Mouse (Mus musculus) c-Kit-positive CD71-positive TER-119-negative erythroid progenitor cells, embryonic 14.5 days (primary cell): ENCODE measurements around the gene Zbtb39.

ENCODE experiments used
- DNase-seq: peaks from one replicate; pipeline ENCODE4 v3.0.0-alpha.2; 2013; ENCODE audit warnings: low read depth

Zbtb39 gene

GRCm38 (mm10) chr10:127739083-127739660, at the start of gene Zbtb39:
Gene Zbtb39 (plus strand): TSS chr10:127739538.
- DNase-seq, result no peak

DNA sequence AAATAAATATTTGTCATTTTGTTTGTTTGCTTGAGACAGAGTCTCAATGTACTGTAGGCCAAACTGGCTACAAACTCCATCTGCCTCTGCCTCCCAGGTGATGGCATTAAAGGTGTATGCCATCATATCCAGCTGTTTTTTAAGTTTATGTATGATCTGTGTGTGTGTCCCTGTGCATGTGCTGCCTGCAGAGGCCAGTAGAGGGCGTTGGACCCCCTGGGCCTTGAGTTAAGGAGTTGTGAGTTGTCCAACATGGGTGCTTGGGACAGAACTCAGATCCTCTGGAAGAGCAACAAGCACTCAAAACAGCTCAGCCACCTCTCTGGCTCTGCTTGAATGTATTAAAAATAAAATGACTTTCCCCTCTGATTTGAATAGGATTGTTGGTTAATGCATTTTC, 48.3 kb upstream of the Zbtb39 start:
- no peak for DNase-seq

DNA sequence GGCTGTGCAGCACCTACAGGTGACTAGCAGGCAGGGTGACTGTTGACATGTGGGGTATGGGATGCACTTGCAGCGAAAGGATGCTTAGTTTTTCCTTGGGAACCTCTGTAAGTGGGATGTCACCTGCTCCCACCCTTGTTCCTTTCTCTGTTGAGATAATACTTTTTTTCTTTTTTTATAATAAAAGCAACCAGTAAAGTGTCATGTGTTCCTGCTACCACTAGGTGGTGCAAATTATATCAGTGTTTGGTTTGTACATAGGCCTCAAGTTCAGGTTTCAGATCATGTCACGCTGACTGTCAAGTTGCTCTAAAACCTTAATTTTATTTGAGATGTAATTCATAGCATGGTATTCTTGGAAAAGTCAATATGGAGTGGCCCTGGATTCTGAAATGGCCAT, 44.7 kb upstream of the Zbtb39 start:
- peak; percentile 36 for DNase-seq

GRCm38 (mm10) chr10:127695775-127696174, 43.6 kb upstream of the Zbtb39 start:
- no peak for DNase-seq

GRCm38 (mm10) chr10:127698966-127699365, 40.4 kb upstream of the Zbtb39 start:
- no peak for DNase-seq

DNA sequence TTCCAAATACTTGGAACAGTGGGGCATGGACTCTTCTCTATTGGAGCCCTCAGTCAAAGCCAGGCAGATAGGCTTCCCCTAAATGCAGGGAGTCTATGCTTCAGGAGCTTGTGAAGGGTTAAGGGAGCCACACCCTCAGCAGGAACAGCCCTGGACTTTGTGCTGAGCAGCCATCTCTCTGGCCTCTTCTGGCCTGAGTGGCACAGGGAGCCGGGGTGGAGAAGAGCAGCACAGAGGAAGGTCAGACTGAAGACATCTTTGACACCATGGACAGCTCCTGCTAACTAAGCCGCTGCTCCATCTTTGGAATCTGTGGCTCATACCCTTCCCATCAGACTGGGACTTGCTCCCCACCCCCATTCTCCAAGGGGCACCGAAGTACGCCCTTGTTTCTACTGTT, 36.0 kb upstream of the Zbtb39 start:
- no peak for DNase-seq

GRCm38 (mm10) chr10:127704293-127704692, 35.0 kb upstream of the Zbtb39 start:
- DNase-seq, result no peak

DNA sequence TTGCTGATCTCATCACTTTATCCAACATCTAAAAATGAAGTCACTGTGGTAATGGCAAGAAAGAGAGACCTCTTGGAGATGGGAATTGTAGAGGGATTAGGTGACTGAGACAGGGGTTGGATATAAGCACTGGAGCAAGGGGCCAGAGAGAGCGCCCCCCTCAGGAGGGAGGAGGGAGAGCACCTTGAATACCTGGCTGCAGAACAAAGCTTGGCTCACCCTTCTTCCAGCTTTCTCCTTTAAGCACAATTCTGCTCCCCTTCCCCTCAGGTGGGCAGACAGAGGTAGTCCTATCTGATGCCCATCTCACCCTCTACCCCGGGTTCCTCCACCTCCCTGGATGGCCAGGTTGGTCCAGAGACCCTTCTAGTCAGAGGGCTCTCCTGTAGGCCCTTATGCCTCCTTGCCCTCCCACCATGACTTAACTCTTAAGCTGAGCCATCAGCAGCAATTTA, 34.5 kb upstream of the Zbtb39 start, which contains the start of gene Myo1a:
Myo1a (plus strand) TSS at position 405 of the 455 bp plus-strand sequence.
- DNase-seq, result no peak

DNA sequence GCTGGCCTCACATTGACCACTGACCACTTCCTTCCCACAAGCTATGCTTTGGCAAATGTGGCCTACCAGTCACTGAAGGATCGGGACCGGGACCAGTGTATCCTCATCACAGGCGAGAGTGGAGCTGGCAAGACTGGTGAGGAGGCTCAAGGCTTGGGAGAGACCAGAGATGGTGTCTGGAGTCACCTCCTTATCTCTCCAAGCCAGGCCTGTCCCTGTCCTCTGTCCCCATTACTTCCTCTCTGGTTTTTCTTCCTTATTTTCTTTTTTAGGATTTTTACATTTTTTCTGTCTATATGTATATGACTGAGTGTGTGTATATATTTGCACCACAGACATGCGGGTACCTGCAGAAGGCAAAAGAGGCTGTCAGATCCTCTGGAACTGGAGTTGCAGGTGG, 33.6 kb upstream of the Zbtb39 start:
- DNase-seq, result no peak

- DNase-seq, result no peak
These were observed 31.6 kb upstream of the Zbtb39 start for GRCm38 (mm10) chr10:127707721-127708120.

GRCm38 (mm10) chr10:127708850-127709370, 30.4 kb upstream of the Zbtb39 start:
- no peak for DNase-seq

- no peak for DNase-seq
These were observed 29.0 kb upstream of the Zbtb39 start for GRCm38 (mm10) chr10:127710331-127710730.

- no peak for DNase-seq
These were observed 26.6 kb upstream of the Zbtb39 start for GRCm38 (mm10) chr10:127712736-127713135.

GRCm38 (mm10) chr10:127721671-127722418, 17.5 kb upstream of the Zbtb39 start:
- no peak for DNase-seq

- no peak for DNase-seq
These were observed 15.2 kb upstream of the Zbtb39 start, which contains the start of gene Tac2 for GRCm38 (mm10) chr10:127724178-127724577. Gene Tac2 (plus strand): TSS chr10:127724478.

- no peak for DNase-seq
These were observed 14.2 kb upstream of the Zbtb39 start for GRCm38 (mm10) chr10:127725136-127725535.

DNA sequence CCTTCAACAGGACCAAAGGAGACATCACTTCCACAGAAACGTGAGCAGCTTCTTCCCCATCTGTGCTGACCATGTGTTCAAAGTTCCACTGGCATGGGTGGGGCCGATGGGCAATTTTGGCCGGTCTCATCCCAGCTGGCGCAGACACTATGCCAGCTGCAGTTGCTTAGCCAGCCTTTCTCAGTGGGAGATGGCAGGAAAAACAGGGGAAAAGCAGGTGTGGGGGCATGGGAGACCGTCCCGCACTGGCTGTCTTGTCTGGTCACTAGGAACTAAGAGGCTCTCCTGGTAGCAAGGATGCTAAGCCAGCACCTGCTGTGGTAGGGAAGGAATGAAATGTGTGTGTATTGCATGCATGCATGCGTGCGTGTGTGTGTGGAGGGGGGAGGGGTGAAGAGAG, 10.9 kb upstream of the Zbtb39 start:
- no peak for DNase-seq

GRCm38 (mm10) chr10:127730285-127730932, 8.9 kb upstream of the Zbtb39 start:
- DNase-seq, result no peak

- DNase-seq, result no peak
These were observed 8.4 kb upstream of the Zbtb39 start for GRCm38 (mm10) chr10:127730933-127731310.

DNA sequence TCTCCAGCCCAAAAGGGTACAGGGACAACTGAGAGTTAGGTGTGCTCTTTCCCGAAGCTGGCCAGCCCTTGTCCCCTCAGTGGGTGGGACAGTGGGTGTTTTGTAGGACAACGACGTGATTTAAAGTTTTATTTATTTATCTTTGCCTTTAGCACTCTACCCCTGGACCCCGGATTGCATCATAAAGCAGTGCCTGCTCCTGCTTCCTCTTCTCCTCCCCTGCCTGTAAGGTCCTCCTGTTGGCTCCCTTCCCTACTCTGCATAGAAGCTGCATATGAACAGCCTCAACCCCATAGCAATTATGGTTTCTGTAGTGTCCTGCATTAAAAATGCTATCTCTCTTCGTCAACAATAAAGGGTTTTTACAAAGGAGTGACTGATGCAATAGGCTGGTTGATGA, 7.9 kb upstream of the Zbtb39 start:
- DNase-seq, result no peak

- DNase-seq, result no peak
These were observed 4.9 kb upstream of the Zbtb39 start for GRCm38 (mm10) chr10:127734434-127734833.

GRCm38 (mm10) chr10:127736266-127736665, 3.1 kb upstream of the Zbtb39 start:
- no peak for DNase-seq

GRCm38 (mm10) chr10:127736916-127737315, 2.4 kb upstream of the Zbtb39 start:
- DNase-seq, result no peak
